Mouse (Mus musculus) liver, postnatal 0 days (tissue): ENCODE measurements at regions not wholly inside any gene's neighbourhood (a gene's known extent, or its start where the extent isn't known, plus 50 kb on each side); places are given as distances from the start of the nearest gene placed in this dataset.

ENCODE experiments used
- CTCF ChIP-seq: sonication (generic); IDR thresholded peaks from 2 replicates; pipeline ENCODE4 v1.5.1; 2016; ENCODE audit warnings: antibody characterized with exemption, low read depth
- EP300 ChIP-seq: IDR thresholded peaks from 2 replicates; pipeline ENCODE4 v1.6.1; 2016; ENCODE audit warnings: antibody characterized with exemption, low read depth, mild to moderate bottlenecking

GRCm38 (mm10) chr8:127768311-127768710 lies 590.1 kb upstream of the Nrp1 start:
- TF ChIP-seq CTCF, result no peak
- TF ChIP-seq EP300, result no peak
